Mouse (Mus musculus): ENCODE measurements at regions not wholly inside any gene's neighbourhood (a gene's known extent, or its start where the extent isn't known, plus 50 kb on each side); places are given as distances from the start of the nearest gene placed in this dataset.

DNA sequence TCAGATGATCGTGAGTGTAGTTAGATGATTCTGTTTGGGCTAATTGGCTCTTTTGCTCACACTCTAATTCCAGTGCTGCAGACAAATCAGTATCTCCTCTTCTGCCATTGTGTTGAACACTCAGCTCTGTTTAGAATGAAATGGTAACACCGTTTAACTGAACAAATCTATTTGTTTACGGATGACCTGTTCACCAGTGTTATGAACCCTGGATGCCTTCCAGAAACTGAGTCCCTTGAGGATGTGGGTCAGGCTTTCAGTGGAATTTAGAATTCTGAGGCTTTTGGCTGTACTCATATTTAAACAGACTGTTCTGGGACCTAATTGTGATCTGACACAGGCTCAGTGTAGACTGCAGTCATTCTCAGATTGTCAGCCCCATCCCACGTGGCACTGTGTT is 723.5 kb downstream of the Tmem114 start:
- H3K4me1 ChIP-seq (ENCODE audit: control insufficient read depth, insufficient read depth, low read length): no peaks in the 10 kb centered on the region
- no peak overlapping the region for H3K4me3 ChIP-seq (ENCODE audit: low read length)
- no peaks in the 10 kb centered on the region for H3K36me3 ChIP-seq (ENCODE audit: control insufficient read depth, insufficient read depth, low read length)
- no peak overlapping the region for H3K27ac ChIP-seq (ENCODE audit: low read length)
- H3K4me2 ChIP-seq (ENCODE audit: low read depth, low read length): no peak overlapping the region
- WGBS: 48% methylated on average over 4 of the region's 4 CpGs
- no peak overlapping the region for H3K9ac ChIP-seq (ENCODE audit: low read depth, low read length)
- no peak for ATAC-seq
- H3K27me3 ChIP-seq (replicated peaks; ENCODE audit: control insufficient read depth, insufficient read depth, low read length): no peaks in the 10 kb centered on the region
- no peaks in the 10 kb centered on the region for H3K9me3 ChIP-seq (ENCODE audit: control insufficient read depth, low read length)

- Histone ChIP-seq H3K4me1 (ENCODE audit: control insufficient read depth, insufficient read depth, low read length) (no peaks in the 10 kb centered on the region), H3K9ac (ENCODE audit: low read depth, low read length) (no peak overlapping the region), H3K4me3 (ENCODE audit: low read length) (no peak overlapping the region), H3K36me3 (ENCODE audit: control insufficient read depth, insufficient read depth, low read length) (no peaks in the 10 kb centered on the region), H3K9me3 (ENCODE audit: control insufficient read depth, low read length) (no peaks in the 10 kb centered on the region), H3K27me3 (replicated peaks; ENCODE audit: control insufficient read depth, insufficient read depth, low read length) (no peaks in the 10 kb centered on the region), H3K4me2 (ENCODE audit: low read depth, low read length) (no peak overlapping the region), H3K27ac (ENCODE audit: low read length) (no peak overlapping the region)
- ATAC-seq: no peak
These were observed 739.5 kb downstream of the Tmem114 start for GRCm38 (mm10) chr16:7685484-7685883.

DNA sequence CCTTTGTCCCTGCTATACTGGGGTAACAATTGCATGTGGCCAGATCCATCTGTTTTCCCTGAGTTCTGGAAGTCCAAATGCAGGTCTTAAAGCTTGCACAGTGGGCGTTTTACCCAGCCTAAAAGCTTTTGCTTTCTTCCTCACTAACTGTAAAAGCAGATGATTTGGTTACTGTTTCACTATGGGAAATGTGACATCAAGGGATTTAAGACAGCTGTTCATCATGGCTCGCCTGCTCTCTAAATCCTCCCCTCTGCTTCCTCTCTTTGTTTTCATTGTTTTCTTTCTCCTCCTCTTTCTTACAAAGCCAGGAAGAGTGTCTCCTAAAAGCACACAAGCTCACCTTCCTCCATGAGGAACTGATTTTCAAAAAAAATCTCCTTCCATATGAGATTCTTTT is 758.8 kb downstream of the Tmem114 start:
- H3K36me3 ChIP-seq (ENCODE audit: control insufficient read depth, insufficient read depth, low read length): no peaks in the 10 kb centered on the region
- H3K4me2 ChIP-seq (ENCODE audit: low read depth, low read length): no peak overlapping the region
- H3K9me3 ChIP-seq (ENCODE audit: control insufficient read depth, low read length): no peaks in the 10 kb centered on the region
- 24% methylated on average over 2 of the region's 2 CpGs for WGBS
- no peak overlapping the region for H3K9ac ChIP-seq (ENCODE audit: low read depth, low read length)
- H3K27ac ChIP-seq (ENCODE audit: low read length): no peak overlapping the region
- ATAC-seq: no peak
- H3K4me3 ChIP-seq (ENCODE audit: low read length): no peak overlapping the region
- H3K4me1 ChIP-seq (ENCODE audit: control insufficient read depth, insufficient read depth, low read length): no peaks in the 10 kb centered on the region
- no peaks in the 10 kb centered on the region for H3K27me3 ChIP-seq (replicated peaks; ENCODE audit: control insufficient read depth, insufficient read depth, low read length)

DNA sequence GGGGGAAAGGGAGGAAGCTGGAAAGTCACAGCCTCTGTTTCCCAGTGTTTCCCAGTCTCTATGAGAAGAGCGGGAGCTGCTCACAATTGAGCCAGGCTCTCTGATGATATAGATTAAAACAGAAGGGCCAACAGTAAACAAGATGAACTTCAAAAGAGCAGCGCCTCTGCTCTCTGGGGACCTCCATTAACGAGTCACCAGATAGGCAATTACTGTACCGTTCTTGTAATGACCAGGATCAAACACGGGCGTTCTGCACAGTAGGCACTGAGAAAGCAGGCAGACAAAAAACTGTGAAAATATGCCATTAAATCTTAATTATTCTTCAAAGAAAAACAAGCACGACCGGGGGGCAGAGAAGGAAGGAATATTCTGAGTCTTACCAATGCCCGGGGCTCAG is 766.8 kb downstream of the Tmem114 start:
- Histone ChIP-seq H3K4me3 (ENCODE audit: low read length) (no peak overlapping the region), H3K36me3 (ENCODE audit: control insufficient read depth, insufficient read depth, low read length) (no peaks in the 10 kb centered on the region), H3K9ac (ENCODE audit: low read depth, low read length) (no peak overlapping the region), H3K4me1 (ENCODE audit: control insufficient read depth, insufficient read depth, low read length) (no peaks in the 10 kb centered on the region), H3K4me2 (ENCODE audit: low read depth, low read length) (no peak overlapping the region), H3K9me3 (ENCODE audit: control insufficient read depth, low read length) (no peaks in the 10 kb centered on the region), H3K27ac (ENCODE audit: low read length) (no peak overlapping the region), H3K27me3 (replicated peaks; ENCODE audit: control insufficient read depth, insufficient read depth, low read length) (no peaks in the 10 kb centered on the region)
- WGBS: 56% methylated on average over 9 of the region's 9 CpGs
- no peak for ATAC-seq

GRCm38 (mm10) chr16:7654451-7654850 is 770.5 kb downstream of the Tmem114 start:
- Histone ChIP-seq H3K4me1 (ENCODE audit: control insufficient read depth, insufficient read depth, low read length) (no peaks in the 10 kb centered on the region), H3K27ac (ENCODE audit: low read length) (no peak overlapping the region), H3K36me3 (ENCODE audit: control insufficient read depth, insufficient read depth, low read length) (no peaks in the 10 kb centered on the region), H3K27me3 (replicated peaks; ENCODE audit: control insufficient read depth, insufficient read depth, low read length) (no peaks in the 10 kb centered on the region), H3K4me3 (ENCODE audit: low read length) (no peak overlapping the region), H3K9ac (ENCODE audit: low read depth, low read length) (no peak overlapping the region), H3K9me3 (ENCODE audit: control insufficient read depth, low read length) (no peaks in the 10 kb centered on the region), H3K4me2 (ENCODE audit: low read depth, low read length) (no peak overlapping the region)
- ATAC-seq: no peak
- 86% methylated on average over 6 of the region's 6 CpGs for WGBS

GRCm38 (mm10) chr16:7649771-7650170 is 775.2 kb downstream of the Tmem114 start:
- Histone ChIP-seq H3K36me3 (ENCODE audit: control insufficient read depth, insufficient read depth, low read length) (no peaks in the 10 kb centered on the region), H3K9me3 (ENCODE audit: control insufficient read depth, low read length) (no peaks in the 10 kb centered on the region), H3K9ac (ENCODE audit: low read depth, low read length) (no peak overlapping the region), H3K27ac (ENCODE audit: low read length) (no peak overlapping the region), H3K4me3 (ENCODE audit: low read length) (no peak overlapping the region), H3K4me2 (ENCODE audit: low read depth, low read length) (no peak overlapping the region), H3K4me1 (ENCODE audit: control insufficient read depth, insufficient read depth, low read length) (no peaks in the 10 kb centered on the region), H3K27me3 (replicated peaks; ENCODE audit: control insufficient read depth, insufficient read depth, low read length) (no peaks in the 10 kb centered on the region)
- ATAC-seq: no peak
- WGBS: 50% methylated on average over 1 of the region's 1 CpGs

DNA sequence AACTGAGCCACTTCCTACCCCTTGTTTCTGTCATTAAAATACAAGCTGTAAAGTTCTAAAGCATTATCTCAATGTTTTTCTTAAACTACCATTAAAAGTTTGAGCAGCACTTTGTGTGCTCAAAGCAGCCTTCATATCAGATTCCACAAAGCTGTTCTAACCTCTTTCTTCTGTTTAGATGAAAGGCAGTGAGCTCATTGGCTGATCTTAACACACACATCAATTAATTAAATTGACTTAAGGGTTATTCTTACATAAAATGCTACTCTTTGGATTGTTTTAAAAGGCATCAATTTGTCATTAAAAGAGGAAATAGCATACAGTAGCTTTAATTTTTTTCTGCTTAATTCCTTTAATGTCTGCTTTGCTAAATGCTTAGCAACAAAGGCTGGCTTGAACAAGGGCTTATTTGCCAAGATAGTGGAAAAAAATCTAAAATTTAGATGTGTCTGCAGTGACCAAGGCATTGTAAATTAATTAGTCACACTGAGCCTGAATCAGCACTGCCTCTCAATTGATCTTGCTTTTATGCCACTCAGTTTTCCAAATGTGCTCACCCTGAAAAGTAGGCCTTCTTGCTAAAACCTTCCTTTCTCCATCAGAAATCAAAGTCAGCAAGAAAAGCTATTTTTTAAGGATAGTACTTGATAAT is 777.5 kb downstream of the Tmem114 start:
- no peak for ATAC-seq
- H3K27me3 ChIP-seq (replicated peaks; ENCODE audit: control insufficient read depth, insufficient read depth, low read length): no peaks in the 10 kb centered on the region
- no peak overlapping the region for H3K27ac ChIP-seq (ENCODE audit: low read length)
- H3K4me1 ChIP-seq (ENCODE audit: control insufficient read depth, insufficient read depth, low read length): no peaks in the 10 kb centered on the region
- H3K36me3 ChIP-seq (ENCODE audit: control insufficient read depth, insufficient read depth, low read length): no peaks in the 10 kb centered on the region
- H3K9me3 ChIP-seq (ENCODE audit: control insufficient read depth, low read length): no peaks in the 10 kb centered on the region
- no peak overlapping the region for H3K4me2 ChIP-seq (ENCODE audit: low read depth, low read length)
- H3K9ac ChIP-seq (ENCODE audit: low read depth, low read length): no peak overlapping the region
- H3K4me3 ChIP-seq (ENCODE audit: low read length): no peak overlapping the region

GRCm38 (mm10) chr16:7644363-7644762 is 780.6 kb downstream of the Tmem114 start:
- H3K4me3 ChIP-seq (ENCODE audit: low read length): no peak overlapping the region
- H3K9me3 ChIP-seq (ENCODE audit: control insufficient read depth, low read length): no peaks in the 10 kb centered on the region
- no peak for ATAC-seq
- no peaks in the 10 kb centered on the region for H3K4me1 ChIP-seq (ENCODE audit: control insufficient read depth, insufficient read depth, low read length)
- no peak overlapping the region for H3K9ac ChIP-seq (ENCODE audit: low read depth, low read length)
- H3K27ac ChIP-seq (ENCODE audit: low read length): no peak overlapping the region
- no peaks in the 10 kb centered on the region for H3K36me3 ChIP-seq (ENCODE audit: control insufficient read depth, insufficient read depth, low read length)
- no peaks in the 10 kb centered on the region for H3K27me3 ChIP-seq (replicated peaks; ENCODE audit: control insufficient read depth, insufficient read depth, low read length)
- no peak overlapping the region for H3K4me2 ChIP-seq (ENCODE audit: low read depth, low read length)

GRCm38 (mm10) chr16:7638955-7639755 is 785.8 kb downstream of the Tmem114 start:
- ATAC-seq: no peak
- H3K36me3 ChIP-seq (ENCODE audit: control insufficient read depth, insufficient read depth, low read length): no peaks in the 10 kb centered on the region
- H3K4me2 ChIP-seq (ENCODE audit: low read depth, low read length): no peak overlapping the region
- no peak overlapping the region for H3K9ac ChIP-seq (ENCODE audit: low read depth, low read length)
- H3K4me1 ChIP-seq (ENCODE audit: control insufficient read depth, insufficient read depth, low read length): no peaks in the 10 kb centered on the region
- no peak overlapping the region for H3K27ac ChIP-seq (ENCODE audit: low read length)
- H3K9me3 ChIP-seq (ENCODE audit: control insufficient read depth, low read length): no peaks in the 10 kb centered on the region
- 64% methylated on average over 15 of the region's 15 CpGs for WGBS
- no peaks in the 10 kb centered on the region for H3K27me3 ChIP-seq (replicated peaks; ENCODE audit: control insufficient read depth, insufficient read depth, low read length)
- no peak overlapping the region for H3K4me3 ChIP-seq (ENCODE audit: low read length)

DNA sequence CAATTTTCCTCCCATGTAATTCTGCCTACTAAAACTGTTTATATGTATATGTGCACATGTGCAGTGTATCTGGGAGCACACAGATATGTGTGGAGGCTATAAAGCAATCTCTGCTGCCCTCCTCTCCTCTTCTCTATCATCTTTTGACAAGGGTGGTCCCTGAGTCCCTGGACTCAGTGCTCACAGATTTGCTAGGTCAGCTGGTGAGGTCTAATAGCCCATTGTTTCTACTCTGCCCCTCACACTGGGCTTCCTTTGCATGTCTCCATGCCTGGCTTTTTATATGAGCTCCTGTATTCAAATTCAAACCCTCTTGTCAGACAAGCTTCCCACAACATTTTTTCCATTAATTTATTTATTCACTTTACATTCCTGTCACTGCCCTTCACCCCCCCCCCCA is 786.9 kb downstream of the Tmem114 start:
- no peaks in the 10 kb centered on the region for H3K27me3 ChIP-seq (replicated peaks; ENCODE audit: control insufficient read depth, insufficient read depth, low read length)
- H3K9ac ChIP-seq (ENCODE audit: low read depth, low read length): no peak overlapping the region
- no peaks in the 10 kb centered on the region for H3K36me3 ChIP-seq (ENCODE audit: control insufficient read depth, insufficient read depth, low read length)
- H3K4me3 ChIP-seq (ENCODE audit: low read length): no peak overlapping the region
- no peak overlapping the region for H3K4me2 ChIP-seq (ENCODE audit: low read depth, low read length)
- H3K4me1 ChIP-seq (ENCODE audit: control insufficient read depth, insufficient read depth, low read length): no peaks in the 10 kb centered on the region
- no peaks in the 10 kb centered on the region for H3K9me3 ChIP-seq (ENCODE audit: control insufficient read depth, low read length)
- H3K27ac ChIP-seq (ENCODE audit: low read length): no peak overlapping the region
- ATAC-seq: no peak
